Mouse (Mus musculus) MEL (cell line): ENCODE data around the gene Baiap2l2. TPM values are rescaled to one million over a fixed set of nuclear protein-coding genes. Genes with fewer than 3 reads are reported as not detected.

Experiments
- DNase-seq: peaks from one replicate; pipeline ENCODE4 v3.0.0; 2011; ENCODE audit warnings: low read depth, low spot score
- H3K27ac ChIP-seq: 2 replicates; pipeline ENCODE4 v1.5.1; 2012; ENCODE audit warnings: low read depth, mild to moderate bottlenecking, control low read depth, low read length, moderate library complexity; ENCODE audit not compliant: control insufficient read depth
- H3K27me3 ChIP-seq, 2 experiments: fragments of 150-350 bp in 1 of 2; sonication (generic) in 1 of 2; 2 replicates each; pipeline ENCODE4 v1.6.1; 2012; ENCODE audit warnings: low read length in 2 of 2, mild to moderate bottlenecking in 2 of 2, improper control_type of control experiment in 1 of 2, moderate library complexity in 1 of 2; ENCODE audit not compliant: insufficient read depth in 2 of 2, control insufficient read depth in 1 of 2
- H3K36me3 ChIP-seq, 2 experiments: 2 replicates each; pipeline ENCODE4 v1.6.1; 2012 to 2014; ENCODE audit warnings: low read length in 2 of 2, improper control_type of control experiment in 1 of 2, inconsistent platforms in 1 of 2, mild to moderate bottlenecking in 1 of 2; ENCODE audit not compliant: insufficient read depth in 2 of 2, control insufficient read depth in 1 of 2
- H3K4me1 ChIP-seq, 2 experiments: fragments of 150-350 bp in 1 of 2; sonication (generic) in 1 of 2; 2 replicates each; pipeline ENCODE4 v1.6.1; 2012; ENCODE audit warnings: low read length in 2 of 2, improper control_type of control experiment in 1 of 2, mild to moderate bottlenecking in 1 of 2; ENCODE audit not compliant: insufficient read depth in 2 of 2, control insufficient read depth in 1 of 2
- H3K4me3 ChIP-seq, 2 experiments: fragments of 150-350 bp in 1 of 2; sonication (generic) in 1 of 2; 2 replicates each; pipeline ENCODE4 v1.5.1; 2012; ENCODE audit warnings: low read depth in 2 of 2, low read length in 2 of 2, mild to moderate bottlenecking in 2 of 2, moderate library complexity in 2 of 2, control low read depth in 1 of 2, improper control_type of control experiment in 1 of 2; ENCODE audit not compliant: control insufficient read depth in 1 of 2, insufficient read depth in 1 of 2
- H3K79me2 ChIP-seq: 2 replicates; pipeline ENCODE4 v1.6.1; 2012; ENCODE audit warnings: mild to moderate bottlenecking, low read length, moderate library complexity; ENCODE audit not compliant: control insufficient read depth, poor library complexity, insufficient read depth
- H3K9ac ChIP-seq: 2 replicates; pipeline ENCODE4 v1.6.1; 2012; ENCODE audit warnings: low read depth, mild to moderate bottlenecking, control low read depth, low read length, moderate library complexity; ENCODE audit not compliant: control insufficient read depth, poor library complexity, severe bottlenecking
- H3K9me3 ChIP-seq: fragments of 150-350 bp; sonication (generic); replicated peaks from 2 replicates; pipeline ENCODE4 v1.6.1; 2012; ENCODE audit warnings: mild to moderate bottlenecking, low read length, improper control_type of control experiment, moderate library complexity; ENCODE audit not compliant: insufficient read depth
- BHLHE40 ChIP-seq: IDR thresholded peaks from 2 replicates; pipeline ENCODE4 v1.6.1; 2012; ENCODE audit warnings: low read depth, mild to moderate bottlenecking, inconsistent platforms, low read length, improper control_type of control experiment, borderline replicate concordance
- CHD1 ChIP-seq: IDR thresholded peaks from 2 replicates; pipeline ENCODE4 v1.6.1; 2012; ENCODE audit warnings: low read depth, mild to moderate bottlenecking, inconsistent platforms, low read length, improper control_type of control experiment
- CTCF ChIP-seq, 3 experiments: IDR thresholded peaks in 2 of 3; conservative IDR thresholded peaks in 1 of 3; 2 replicates each; pipeline ENCODE4 v1.5.1; 2011 to 2012; ENCODE audit warnings: low read length in 3 of 3, low read depth in 2 of 3, mild to moderate bottlenecking in 2 of 3, improper control_type of control experiment in 1 of 3, inconsistent platforms in 1 of 3, mixed read lengths in 1 of 3, moderate library complexity in 1 of 3; ENCODE audit not compliant: control insufficient read depth in 1 of 3, insufficient read depth in 1 of 3, poor library complexity in 1 of 3, severe bottlenecking in 1 of 3
- EP300 ChIP-seq, 2 experiments: IDR thresholded peaks; 2 replicates each; pipeline ENCODE4 v1.6.1; 2011; ENCODE audit warnings: improper control_type of control experiment in 2 of 2, low read length in 2 of 2, low read depth in 1 of 2, mild to moderate bottlenecking in 1 of 2
- ETS1 ChIP-seq: IDR thresholded peaks from 2 replicates; pipeline ENCODE4 v1.6.1; 2012; ENCODE audit warnings: low read depth, mild to moderate bottlenecking, inconsistent platforms, low read length, improper control_type of control experiment, moderate library complexity
- GABPA ChIP-seq: IDR thresholded peaks from 2 replicates; pipeline ENCODE4 v1.6.1; 2012; ENCODE audit warnings: low read depth, mild to moderate bottlenecking, inconsistent platforms, low read length, improper control_type of control experiment, moderate library complexity
- MAZ ChIP-seq: IDR thresholded peaks from 2 replicates; pipeline ENCODE4 v1.6.1; 2012; ENCODE audit warnings: low read depth, mild to moderate bottlenecking, inconsistent platforms, low read length, improper control_type of control experiment
- MEF2A ChIP-seq: IDR thresholded peaks from 2 replicates; pipeline ENCODE4 v1.6.1; 2014; ENCODE audit warnings: low read depth, mild to moderate bottlenecking, inconsistent platforms, low read length, improper control_type of control experiment; ENCODE audit not compliant: poor library complexity, insufficient replicate concordance, severe bottlenecking; ENCODE audit errors: extremely low read depth
- NELFE ChIP-seq: IDR thresholded peaks from 2 replicates; pipeline ENCODE4 v1.6.1; 2011; ENCODE audit warnings: low read depth, low read length, improper control_type of control experiment
- NRF1 ChIP-seq: IDR thresholded peaks from 2 replicates; pipeline ENCODE4 v1.6.1; 2014; ENCODE audit warnings: low read depth, mild to moderate bottlenecking, inconsistent platforms, low read length, improper control_type of control experiment, moderate library complexity; ENCODE audit not compliant: poor library complexity, insufficient read depth, severe bottlenecking
- SIN3A ChIP-seq: IDR thresholded peaks from 2 replicates; pipeline ENCODE4 v1.6.1; 2012; ENCODE audit warnings: low read length, improper control_type of control experiment, inconsistent platforms
- SMC3 ChIP-seq: IDR thresholded peaks from 2 replicates; pipeline ENCODE4 v1.6.1; 2011; ENCODE audit warnings: low read depth, low read length, improper control_type of control experiment
- TAL1 ChIP-seq: IDR thresholded peaks from 2 replicates; pipeline ENCODE4 v1.6.1; 2012; ENCODE audit warnings: mild to moderate bottlenecking, inconsistent platforms, low read length, moderate library complexity, mixed read lengths
- TBP ChIP-seq: IDR thresholded peaks from 2 replicates; pipeline ENCODE4 v1.8.0; 2011; ENCODE audit warnings: low read depth, low read length, improper control_type of control experiment
- TCF12 ChIP-seq: IDR thresholded peaks from 2 replicates; pipeline ENCODE4 v1.6.1; 2014; ENCODE audit warnings: low read depth, mild to moderate bottlenecking, inconsistent platforms, low read length, improper control_type of control experiment, moderate library complexity
- UBTF ChIP-seq: IDR thresholded peaks from 2 replicates; pipeline ENCODE4 v1.6.1; 2012; ENCODE audit warnings: low read depth, mild to moderate bottlenecking, inconsistent platforms, low read length, improper control_type of control experiment, moderate library complexity, borderline replicate concordance; ENCODE audit not compliant: insufficient read depth
- ZMIZ1 ChIP-seq: IDR thresholded peaks from 2 replicates; pipeline ENCODE4 v1.6.1; 2012; ENCODE audit warnings: low read depth, mild to moderate bottlenecking, inconsistent platforms, low read length, improper control_type of control experiment, moderate library complexity
- ZNF384 ChIP-seq: IDR thresholded peaks from 2 replicates; pipeline ENCODE4 v1.6.1; 2012; ENCODE audit warnings: low read depth, mild to moderate bottlenecking, inconsistent platforms, low read length, improper control_type of control experiment
- polyA plus RNA-seq, 2 experiments: library from polyadenylated mRNA; stranded (reverse) in 1 of 2; unstranded in 1 of 2; fragments of >175 nt in 1 of 2; fragments of >200 nt in 1 of 2; gene quantifications; 2 replicates each; pipeline versions ENCODE4 v1.2.1 to v1.2.4; 2012; ENCODE audit warnings: low replicate concordance in 2 of 2, low read depth in 1 of 2; ENCODE audit not compliant: insufficient read length in 2 of 2, insufficient read depth in 1 of 2, missing spikeins in 1 of 2
- total RNA-seq: library from RNA; depleted of rRNA; stranded (reverse); fragments of 300-350 nt; gene quantifications from 2 replicates; pipeline ENCODE4 v1.2.3, GENCODE M21; 2012

The Baiap2l2 gene
- total and polyA plus RNA-seq, 3 experiments = 0.60 to 1.1 TPM; not detected in 1

DNA sequence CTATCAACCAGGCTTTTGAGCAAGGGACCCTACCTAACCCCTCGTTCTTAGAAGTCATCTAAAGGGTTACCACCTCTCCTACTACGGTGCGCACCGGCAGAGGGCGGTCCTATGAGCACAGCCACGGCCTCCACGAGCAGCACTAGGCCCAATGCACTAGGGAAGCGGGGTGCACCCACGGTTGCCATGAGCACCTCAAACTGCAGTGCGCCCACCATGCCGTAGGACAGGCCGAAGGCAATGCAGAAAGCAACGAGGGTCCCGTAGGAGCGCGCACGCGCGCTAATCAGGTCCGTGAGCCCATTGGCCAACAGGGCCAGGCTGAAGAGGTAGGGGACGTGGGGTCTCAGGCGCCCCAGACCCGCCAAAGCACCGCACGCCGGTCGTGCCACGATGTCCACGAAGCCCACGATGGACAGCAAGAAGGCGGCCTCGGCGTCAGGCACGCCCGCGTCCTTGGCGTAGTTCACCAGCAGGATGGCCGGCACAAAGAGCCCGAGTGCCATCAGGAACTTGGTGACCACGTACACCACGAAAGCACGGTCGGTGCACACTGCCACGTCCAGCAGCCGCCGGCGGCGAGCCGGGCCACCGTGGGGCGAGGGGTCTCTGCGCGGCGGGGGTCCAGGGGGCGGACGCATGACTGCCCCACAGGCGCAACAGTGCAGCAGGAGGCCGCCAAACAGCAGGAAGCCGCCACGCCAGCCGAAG lies 33.4 kb downstream of the Baiap2l2 start:
- Histone ChIP-seq H3K27me3 (no peaks in the 10 kb centered on the region), H3K4me3 (no peak overlapping the region), H3K79me2 (no peaks in the 10 kb centered on the region), H3K9me3 (no peaks in the 10 kb centered on the region), H3K27ac (no peak overlapping the region), H3K9ac (no peak overlapping the region), H3K4me1 (no peaks in the 10 kb centered on the region), H3K36me3 (no peaks in the 10 kb centered on the region)
- DNase-seq = no peak
- TF ChIP-seq ZNF384 = no peak

DNA sequence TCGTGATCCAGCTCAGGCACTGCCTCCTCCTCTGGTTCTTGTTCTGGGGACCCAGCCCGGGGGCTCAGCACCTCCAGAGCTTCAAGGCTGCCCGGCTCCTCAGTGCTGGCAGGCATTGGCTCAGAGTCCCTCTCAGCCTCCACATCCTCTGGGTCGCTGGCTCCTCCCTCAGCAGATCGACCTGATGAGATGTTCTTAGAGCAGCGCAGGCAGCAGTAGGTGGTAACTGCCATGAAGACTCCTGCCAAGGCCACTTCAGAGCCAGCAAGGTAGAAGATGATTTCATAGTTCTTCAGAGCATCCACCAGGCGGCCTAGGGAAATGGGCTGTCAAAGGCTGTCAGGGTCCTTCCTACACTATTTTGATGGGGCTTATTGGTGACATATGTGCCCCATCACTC lies 34.2 kb downstream of the Baiap2l2 start:
- H3K79me2 ChIP-seq = no peaks in the 10 kb centered on the region
- no peak for TF ChIP-seq MAZ
- no peaks in the 10 kb centered on the region for H3K9me3 ChIP-seq
- H3K9ac ChIP-seq = no peak overlapping the region
- H3K27ac ChIP-seq = no peak overlapping the region
- no peaks in the 10 kb centered on the region for H3K4me1 ChIP-seq
- H3K36me3 ChIP-seq = no peaks in the 10 kb centered on the region
- no peak for DNase-seq
- no peak overlapping the region for H3K4me3 ChIP-seq
- H3K27me3 ChIP-seq = no peaks in the 10 kb centered on the region

DNA sequence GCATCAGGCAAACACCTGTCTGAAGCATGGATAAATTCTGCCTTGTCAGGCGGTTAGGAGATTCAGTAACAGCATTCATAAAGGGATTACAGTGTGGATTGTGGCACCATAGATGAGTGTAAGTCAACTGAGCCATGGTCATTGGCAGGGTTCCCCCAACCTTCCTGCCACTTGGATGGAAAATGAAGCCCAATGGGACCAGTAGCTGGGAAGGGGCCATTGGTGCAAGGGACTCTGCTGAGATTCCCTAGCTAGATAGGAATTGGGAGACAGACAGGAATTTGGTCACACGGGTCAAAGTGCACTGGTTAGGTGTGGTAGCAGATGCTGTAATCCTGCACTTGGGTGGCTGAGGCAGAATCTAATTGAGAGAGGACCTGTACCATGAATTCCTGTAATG lies 35.1 kb downstream of the Baiap2l2 start:
- H3K9ac ChIP-seq = no peak overlapping the region
- no peaks in the 10 kb centered on the region for H3K79me2 ChIP-seq
- H3K4me3 ChIP-seq = no peak overlapping the region
- H3K27me3 ChIP-seq = no peaks in the 10 kb centered on the region
- no peaks in the 10 kb centered on the region for H3K4me1 ChIP-seq
- TF ChIP-seq SIN3A (no peak), TAL1 (no peak), GABPA (no peak), ZMIZ1 (no peak), BHLHE40 (no peak), ETS1 (no peak), SMC3 (no peak), TBP (no peak), CHD1 (no peak), EP300 (IDR thresholded peaks at IDR 0.05; ENCODE audit: low read depth in 1 of 2, low read length in 2 of 2) (no peak), CTCF (IDR thresholded peaks at IDR 0.05 in 2 of 3, conservative IDR thresholded peaks at IDR 0.05 in 1 of 3; ENCODE audit: control insufficient read depth in 1 of 3, insufficient read depth in 1 of 3, low read depth in 2 of 3, low read length in 3 of 3, poor library complexity in 1 of 3, severe bottlenecking in 1 of 3) (no peak), NELFE (no peak), MEF2A (no peak), NRF1 (no peak), TCF12 (no peak), UBTF (no peak)
- no peaks in the 10 kb centered on the region for H3K36me3 ChIP-seq
- H3K9me3 ChIP-seq = no peaks in the 10 kb centered on the region
- no peak for DNase-seq
- no peak overlapping the region for H3K27ac ChIP-seq
